Mouse (Mus musculus) liver, adult 2 months (tissue): Measurements from ENCODE around the gene Lrrn4cl. TPM values are rescaled to one million over a fixed set of nuclear protein-coding genes. Genes with fewer than 3 reads are reported as not detected.

Source experiments
- DNase-seq: peaks from one replicate; pipeline ENCODE4 v3.0.0-alpha.2; 2011; ENCODE audit warnings: low read depth, low spot score; ENCODE audit errors: extremely low read depth
- H3K27ac ChIP-seq: fragments of 200-500 bp; replicated peaks from 2 replicates; pipeline ENCODE4 v1.5.1; 2012; ENCODE audit warnings: low read depth, mild to moderate bottlenecking, control low read depth, inconsistent platforms, low read length; ENCODE audit not compliant: insufficient read depth
- H3K27me3 ChIP-seq: fragments of 200-500 bp; 2 replicates; pipeline ENCODE4 v1.6.1; 2012; ENCODE audit warnings: mild to moderate bottlenecking, moderate library complexity, low read length, inconsistent platforms; ENCODE audit not compliant: control insufficient read depth, insufficient read depth
- H3K36me3 ChIP-seq: fragments of 200-500 bp; 2 replicates; pipeline ENCODE4 v1.6.1; 2012; ENCODE audit warnings: low read length, inconsistent platforms; ENCODE audit not compliant: control insufficient read depth, insufficient read depth
- H3K4me1 ChIP-seq: fragments of 200-500 bp; 2 replicates; pipeline ENCODE4 v1.6.1; 2011; ENCODE audit warnings: low read length; ENCODE audit not compliant: control insufficient read depth, insufficient read depth
- H3K4me3 ChIP-seq: fragments of 200-500 bp; 2 replicates; pipeline ENCODE4 v1.5.1; 2011; ENCODE audit warnings: low read depth, mild to moderate bottlenecking, control low read depth, low read length, moderate library complexity; ENCODE audit not compliant: insufficient read depth
- H3K79me2 ChIP-seq: fragments of 200-500 bp; 2 replicates; pipeline ENCODE4 v1.6.1; 2012; ENCODE audit warnings: inconsistent platforms, mild to moderate bottlenecking, low read length, moderate library complexity; ENCODE audit not compliant: control insufficient read depth, insufficient read depth
- H3K9ac ChIP-seq: fragments of 200-500 bp; 2 replicates; pipeline ENCODE4 v1.6.1; 2012; ENCODE audit warnings: low read depth, mild to moderate bottlenecking, control low read depth, inconsistent platforms, low read length
- CTCF ChIP-seq: fragments of 200-500 bp; IDR thresholded peaks from 2 replicates; pipeline ENCODE4 v1.5.1; 2011; ENCODE audit warnings: low read depth, low read length, control low read depth
- POLR2A ChIP-seq: fragments of 200-500 bp; IDR thresholded peaks from 2 replicates; pipeline ENCODE4 v1.6.1; 2011; ENCODE audit warnings: low read length, control low read depth; ENCODE audit not compliant: insufficient read depth; ENCODE audit errors: extremely low read depth
- WGBS: fragments of 180-500 bp; shearing (Covaris S2); methylation state at CpG from one replicate; pipeline ENCODE4 v1.1.7; 2018; 5-methylcytosine and 5-hydroxymethylcytosine counted together
- polyA plus RNA-seq: library from polyadenylated mRNA; depleted of rRNA; stranded (reverse); fragments of >200 nt; gene quantifications from 2 replicates; pipeline ENCODE4 v1.2.3, GENCODE M21; 2012
- total RNA-seq: library from RNA; depleted of rRNA; stranded (reverse); fragments of >200 nt; gene quantifications from 2 replicates; pipeline ENCODE4 v1.2.3, GENCODE M21; 2014

Gene Lrrn4cl
- total and polyA plus RNA-seq, 2 experiments: 0.07 to 0.09 TPM

GRCm38 (mm10) chr19:8820424-8820956 lies 30.1 kb upstream of the Lrrn4cl start:
- peak overlapping the region; percentile 76 for H3K4me3 ChIP-seq
- peaks cover 18% of the 10 kb centered on the region for H3K4me1 ChIP-seq
- H3K27ac ChIP-seq: peak overlapping the region; percentile 84
- no peak for TF ChIP-seq POLR2A
- no peak for TF ChIP-seq CTCF
- H3K79me2 ChIP-seq: peaks cover 10% of the 10 kb centered on the region; the same call in 1 of the 2 replicates
- WGBS: under 1% methylated on average over 48 of the region's 48 CpGs
- peak overlapping the region; percentile 93 for H3K9ac ChIP-seq
- H3K27me3 ChIP-seq: no peaks in the 10 kb centered on the region
- DNase-seq: peak; percentile 37
- peaks cover 28% of the 10 kb centered on the region for H3K36me3 ChIP-seq

GRCm38 (mm10) chr19:8821146-8821545 lies 29.4 kb upstream of the Lrrn4cl start:
- TF ChIP-seq CTCF: no peak
- no peak for TF ChIP-seq POLR2A
- H3K79me2 ChIP-seq: peaks cover 8% of the 10 kb centered on the region; the same call in 1 of the 2 replicates
- peak overlapping the region; percentile 76 for H3K4me3 ChIP-seq
- no peaks in the 10 kb centered on the region for H3K27me3 ChIP-seq
- H3K36me3 ChIP-seq: peaks cover 34% of the 10 kb centered on the region
- WGBS: under 1% methylated on average over 7 of the region's 7 CpGs
- H3K9ac ChIP-seq: peak overlapping the region; percentile 93
- peaks cover 18% of the 10 kb centered on the region for H3K4me1 ChIP-seq
- DNase-seq: peak; percentile 82
- H3K27ac ChIP-seq: peak overlapping the region; percentile 84

GRCm38 (mm10) chr19:8822696-8823095 lies 27.9 kb upstream of the Lrrn4cl start:
- WGBS: 74% methylated on average over 8 of the region's 8 CpGs
- no peak for TF ChIP-seq CTCF
- Histone ChIP-seq H3K4me1 (peaks cover 16% of the 10 kb centered on the region; the same call in 1 of the 2 replicates), H3K27me3 (no peaks in the 10 kb centered on the region), H3K79me2 (peaks cover 8% of the 10 kb centered on the region; the same call in 1 of the 2 replicates), H3K9ac (no peak overlapping the region), H3K4me3 (no peak overlapping the region), H3K36me3 (peaks cover 48% of the 10 kb centered on the region), H3K27ac (no peak overlapping the region)
- DNase-seq: no peak

- DNase-seq: no peak
- TF ChIP-seq POLR2A (no peak), CTCF (no peak)
- Histone ChIP-seq H3K79me2 (no peaks in the 10 kb centered on the region), H3K27ac (no peak within 1 kb of the TSS), H3K36me3 (peaks cover 88% of the 10 kb centered on the region), H3K27me3 (no peaks in the 10 kb centered on the region), H3K4me3 (no peak within 1 kb of the TSS), H3K9ac (no peak within 1 kb of the TSS), H3K4me1 (no peaks in the 10 kb centered on the region)
- 90% methylated on average over 8 of the region's 8 CpGs for WGBS
Measured at GRCm38 (mm10) chr19:8829660-8830059, 20.9 kb upstream of the Lrrn4cl start, which contains the start of gene AC129217.1. Gene AC129217.1 (plus strand): TSS chr19:8829773.

GRCm38 (mm10) chr19:8830664-8831063 lies 19.9 kb upstream of the Lrrn4cl start:
- Histone ChIP-seq H3K27ac (no peak overlapping the region), H3K4me1 (no peaks in the 10 kb centered on the region), H3K4me3 (no peak overlapping the region), H3K9ac (no peak overlapping the region), H3K36me3 (peaks cover 80% of the 10 kb centered on the region), H3K27me3 (no peaks in the 10 kb centered on the region), H3K79me2 (no peaks in the 10 kb centered on the region)
- TF ChIP-seq POLR2A (no peak), CTCF (no peak)
- no peak for DNase-seq
- 95% methylated on average over 8 of the region's 8 CpGs for WGBS

- H3K4me3 ChIP-seq: no peak overlapping the region
- H3K27ac ChIP-seq: no peak overlapping the region
- no peak overlapping the region for H3K9ac ChIP-seq
- no peak for DNase-seq
- H3K79me2 ChIP-seq: no peaks in the 10 kb centered on the region
- no peaks in the 10 kb centered on the region for H3K27me3 ChIP-seq
- TF ChIP-seq POLR2A (no peak), CTCF (no peak)
- H3K4me1 ChIP-seq: no peaks in the 10 kb centered on the region
- 93% methylated on average over 11 of the region's 11 CpGs for WGBS
- H3K36me3 ChIP-seq: peaks cover 74% of the 10 kb centered on the region
Measured at GRCm38 (mm10) chr19:8831262-8831661, 19.3 kb upstream of the Lrrn4cl start.
